Mouse (Mus musculus) kidney, adult 2 months (tissue): Measurements from ENCODE around the gene B4galnt3.

ENCODE experiments used
- CTCF ChIP-seq: fragments of 200-500 bp; conservative IDR thresholded peaks from 2 replicates; pipeline ENCODE4 v1.5.1; 2011; ENCODE audit warnings: low read depth, mild to moderate bottlenecking, control low read depth, low read length, moderate library complexity, mixed read lengths; ENCODE audit not compliant: insufficient read depth, insufficient read length
- POLR2A ChIP-seq: fragments of 200-500 bp; IDR thresholded peaks from one replicate; pipeline ENCODE4 v1.6.1; 2011; ENCODE audit warnings: low read depth, low read length, control low read depth

GRCm38 (mm10) chr6:120183771-120184170 lies 110.6 kb downstream of the B4galnt3 start:
- TF ChIP-seq CTCF (no peak), POLR2A (no peak)
